Mouse (Mus musculus): ENCODE measurements around the gene Pglyrp3. TPM values are rescaled to one million over a fixed set of nuclear protein-coding genes. Genes with fewer than 3 reads are reported as not detected.
A peak's percentile ranks its signal among the peaks of the same experiment; 100 is the strongest.
"Not testable (repeated sequence)": the region's sequence is repeated elsewhere in the genome, so short reads cannot be mapped to it uniquely, and the experiment has no call there.

Gene Pglyrp3
- not detected in 2 replicates for polyA plus RNA-seq (2014; fragmentation: Nextera tagmentation; extraction: Ambion mirVana)

GRCm38 (mm10) chr3:92014283-92014682 lies at the start of gene Pglyrp3:
Gene Pglyrp3 (plus strand): TSS chr3:92014583.
- no peaks in the 10 kb centered on the region for H3K9me3 ChIP-seq (ENCODE audit: control insufficient read depth, low read length)
- no peak within 1 kb of the TSS for H3K4me2 ChIP-seq (ENCODE audit: low read length)
- no peak within 1 kb of the TSS for H3K27ac ChIP-seq (replicated peaks; ENCODE audit: low read depth, low read length)
- WGBS: 76% methylated on average over 1 of the region's 1 CpGs
- no peak within 1 kb of the TSS for H3K4me3 ChIP-seq (replicated peaks; ENCODE audit: low read depth, low read length)
- no peak within 1 kb of the TSS for H3K9ac ChIP-seq (replicated peaks; ENCODE audit: low read length)
- DNase-seq (no peak), ATAC-seq (ENCODE audit: low FRiP score, low TSS enrichment) (no peak)
- no peaks in the 10 kb centered on the region for H3K36me3 ChIP-seq (ENCODE audit: control insufficient read depth, insufficient read depth, low read length)
- H3K4me1 ChIP-seq (ENCODE audit: control insufficient read depth, insufficient read depth, low read length): no peaks in the 10 kb centered on the region
- H3K27me3 ChIP-seq (ENCODE audit: control insufficient read depth, insufficient read depth, low read length): no peaks in the 10 kb centered on the region

GRCm38 (mm10) chr3:92011001-92011400 lies 3.4 kb upstream of the Pglyrp3 start:
- Histone ChIP-seq H3K9ac (replicated peaks; ENCODE audit: low read length) (no peak overlapping the region), H3K27ac (replicated peaks; ENCODE audit: low read depth, low read length) (no peak overlapping the region), H3K4me2 (ENCODE audit: low read length) (no peak overlapping the region), H3K36me3 (ENCODE audit: control insufficient read depth, insufficient read depth, low read length) (no peaks in the 10 kb centered on the region), H3K27me3 (ENCODE audit: control insufficient read depth, insufficient read depth, low read length) (no peaks in the 10 kb centered on the region), H3K4me1 (ENCODE audit: control insufficient read depth, insufficient read depth, low read length) (no peaks in the 10 kb centered on the region), H3K4me3 (replicated peaks; ENCODE audit: low read depth, low read length) (no peak overlapping the region), H3K9me3 (ENCODE audit: control insufficient read depth, low read length) (no peaks in the 10 kb centered on the region)
- WGBS: 92% methylated on average over 1 of the region's 1 CpGs
- ATAC-seq (ENCODE audit: low FRiP score, low TSS enrichment) (no peak), DNase-seq (no peak)

- H3K4me3 ChIP-seq (replicated peaks; ENCODE audit: low read depth, low read length); H3K36me3 ChIP-seq (ENCODE audit: control insufficient read depth, insufficient read depth, low read length); H3K9ac ChIP-seq (replicated peaks; ENCODE audit: low read length); H3K9me3 ChIP-seq (ENCODE audit: control insufficient read depth, low read length); H3K27me3 ChIP-seq (ENCODE audit: control insufficient read depth, insufficient read depth, low read length); H3K27ac ChIP-seq (replicated peaks; ENCODE audit: low read depth, low read length); ATAC-seq (ENCODE audit: low FRiP score, low TSS enrichment); H3K4me1 ChIP-seq (ENCODE audit: control insufficient read depth, insufficient read depth, low read length): not testable (repeated sequence)
- 64% methylated on average over 24 of the region's 24 CpGs for WGBS
- peak overlapping the region; percentile 27; the same call in 1 of the 2 replicates for H3K4me2 ChIP-seq (ENCODE audit: low read length)
- DNase-seq: peak; percentile 0
These were observed 10.2 kb downstream of the Pglyrp3 start for GRCm38 (mm10) chr3:92024541-92024940.

- Histone ChIP-seq H3K36me3 (ENCODE audit: control insufficient read depth, insufficient read depth, low read length) (no peaks in the 10 kb centered on the region), H3K27me3 (ENCODE audit: control insufficient read depth, insufficient read depth, low read length) (no peaks in the 10 kb centered on the region), H3K27ac (replicated peaks; ENCODE audit: low read depth, low read length) (no peak overlapping the region), H3K4me1 (ENCODE audit: control insufficient read depth, insufficient read depth, low read length) (no peaks in the 10 kb centered on the region), H3K4me2 (ENCODE audit: low read length) (no peak overlapping the region), H3K9me3 (ENCODE audit: control insufficient read depth, low read length) (no peaks in the 10 kb centered on the region), H3K4me3 (replicated peaks; ENCODE audit: low read depth, low read length) (no peak overlapping the region), H3K9ac (replicated peaks; ENCODE audit: low read length) (no peak overlapping the region)
- no peak for ATAC-seq (ENCODE audit: low FRiP score, low TSS enrichment)
- no peak for DNase-seq
- WGBS: 44% methylated on average over 2 of the region's 2 CpGs
These were observed 18.8 kb downstream of the Pglyrp3 start for GRCm38 (mm10) chr3:92033203-92033602.

- no peaks in the 10 kb centered on the region for H3K9me3 ChIP-seq (ENCODE audit: control insufficient read depth, low read length)
- no peak overlapping the region for H3K4me2 ChIP-seq (ENCODE audit: low read length)
- no peak overlapping the region for H3K9ac ChIP-seq (replicated peaks; ENCODE audit: low read length)
- no peak overlapping the region for H3K4me3 ChIP-seq (replicated peaks; ENCODE audit: low read depth, low read length)
- DNase-seq (no peak), ATAC-seq (ENCODE audit: low FRiP score, low TSS enrichment) (no peak)
- 66% methylated on average over 1 of the region's 1 CpGs for WGBS
- H3K27me3 ChIP-seq (ENCODE audit: control insufficient read depth, insufficient read depth, low read length): no peaks in the 10 kb centered on the region
- H3K36me3 ChIP-seq (ENCODE audit: control insufficient read depth, insufficient read depth, low read length): no peaks in the 10 kb centered on the region
- no peaks in the 10 kb centered on the region for H3K4me1 ChIP-seq (ENCODE audit: control insufficient read depth, insufficient read depth, low read length)
- H3K27ac ChIP-seq (replicated peaks; ENCODE audit: low read depth, low read length): no peak overlapping the region
These were observed 19.5 kb downstream of the Pglyrp3 start for GRCm38 (mm10) chr3:92033892-92034291.

- Histone ChIP-seq H3K9me3 (ENCODE audit: control insufficient read depth, low read length) (no peaks in the 10 kb centered on the region), H3K36me3 (ENCODE audit: control insufficient read depth, insufficient read depth, low read length) (no peaks in the 10 kb centered on the region), H3K9ac (replicated peaks; ENCODE audit: low read length) (no peak overlapping the region), H3K27me3 (ENCODE audit: control insufficient read depth, insufficient read depth, low read length) (no peaks in the 10 kb centered on the region), H3K4me2 (ENCODE audit: low read length) (no peak overlapping the region), H3K27ac (replicated peaks; ENCODE audit: low read depth, low read length) (no peak overlapping the region), H3K4me3 (replicated peaks; ENCODE audit: low read depth, low read length) (no peak overlapping the region), H3K4me1 (ENCODE audit: control insufficient read depth, insufficient read depth, low read length) (no peaks in the 10 kb centered on the region)
- DNase-seq (peak; percentile 78), ATAC-seq (ENCODE audit: low FRiP score, low TSS enrichment) (no peak)
- 52% methylated on average over 6 of the region's 6 CpGs for WGBS
These were observed 36.1 kb downstream of the Pglyrp3 start for GRCm38 (mm10) chr3:92050382-92051054.

- no peaks in the 10 kb centered on the region for H3K9me3 ChIP-seq (ENCODE audit: control insufficient read depth, low read length)
- H3K9ac ChIP-seq (replicated peaks; ENCODE audit: low read length): peak overlapping the region; percentile 92
- H3K4me3 ChIP-seq (replicated peaks; ENCODE audit: low read depth, low read length): peak overlapping the region; percentile 74
- WGBS: under 1% methylated on average over 81 of the region's 82 CpGs
- peaks cover 3% of the 10 kb centered on the region; the same call in 1 of the 2 replicates for H3K4me1 ChIP-seq (ENCODE audit: control insufficient read depth, insufficient read depth, low read length)
- ATAC-seq (ENCODE audit: low FRiP score, low TSS enrichment) (peak; percentile 88), DNase-seq (peak; percentile 87)
- peak overlapping the region; percentile 73 for H3K4me2 ChIP-seq (ENCODE audit: low read length)
- H3K36me3 ChIP-seq (ENCODE audit: control insufficient read depth, insufficient read depth, low read length): no peaks in the 10 kb centered on the region
- H3K27ac ChIP-seq (replicated peaks; ENCODE audit: low read depth, low read length): peak overlapping the region; percentile 98
- peaks cover 10% of the 10 kb centered on the region; the same call in 1 of the 2 replicates for H3K27me3 ChIP-seq (ENCODE audit: control insufficient read depth, insufficient read depth, low read length)
These were observed 66.3 kb downstream of the Pglyrp3 start for GRCm38 (mm10) chr3:92080462-92081284.
